In genomic region chr3:126598329-126598676, GRCm38 (mm10) we compare ENCODE assay signal across 8 mouse cellular contexts. TPM values are rescaled to one million over a fixed set of nuclear protein-coding genes. Genes with fewer than 3 reads are reported as not detected.
DNase-seq lines count a peak whose midpoint lies in the region; ATAC-seq lines count a peak whose summit lies in the region.

No protein-coding gene starts in this region.

- H3K27me3 ChIP-seq in lung, embryonic 15.5 days: no peaks in the 10 kb centered on the region
- H3K27me3 ChIP-seq in embryonic facial prominence, embryonic 11.5 days (ENCODE audit: control insufficient read depth, insufficient read depth, low read length): no peaks in the 10 kb centered on the region
- H3K27me3 ChIP-seq in intestine, embryonic 14.5 days (replicated peaks; ENCODE audit: control insufficient read depth, insufficient read depth, low read length): no peaks in the 10 kb centered on the region
- no peaks in the 10 kb centered on the region; the same call in 1 of the 2 replicates for H3K27me3 ChIP-seq in neural tube, embryonic 13.5 days

- ATAC-seq in lung, embryonic 15.5 days (ENCODE audit: borderline replicate concordance, extremely low read depth, low FRiP score, low TSS enrichment): no peak
- ATAC-seq in embryonic facial prominence, embryonic 11.5 days (replicated peaks; ENCODE audit: insufficient number of reproducible peaks, low FRiP score, low TSS enrichment, low read depth): no peak
- ATAC-seq in intestine, embryonic 14.5 days (replicated peaks; ENCODE audit: low FRiP score, low TSS enrichment, low read depth): no peak
- ATAC-seq in neural tube, embryonic 13.5 days (ENCODE audit: low read depth): no peak
- no peak for ATAC-seq in cerebellum, adult (ENCODE audit: insufficient number of reproducible peaks, low FRiP score, low TSS enrichment)

- peak overlapping the region; percentile 98; the same call in 1 of the 2 replicates for H3K27ac ChIP-seq in lung, embryonic 15.5 days
- H3K27ac ChIP-seq in embryonic facial prominence, embryonic 11.5 days (replicated peaks; ENCODE audit: low read depth, low read length): no peak overlapping the region
- no peak overlapping the region for H3K27ac ChIP-seq in intestine, embryonic 14.5 days (ENCODE audit: low read depth)
- peak overlapping the region; percentile 98 for H3K27ac ChIP-seq in neural tube, embryonic 13.5 days (replicated peaks)

- H3K36me3 ChIP-seq in lung, embryonic 15.5 days: peaks cover 5% of the 10 kb centered on the region; the same call in 1 of the 2 replicates
- H3K36me3 ChIP-seq in embryonic facial prominence, embryonic 11.5 days (replicated peaks; ENCODE audit: control insufficient read depth, insufficient read depth, low read depth, low read length): no peaks in the 10 kb centered on the region
- 0 out of 2 replicates have a peak, but pooled peaks cover 6% of the 10 kb centered on the region for H3K36me3 ChIP-seq in intestine, embryonic 14.5 days (ENCODE audit: control insufficient read depth, insufficient read depth, low read length)
- H3K36me3 ChIP-seq in neural tube, embryonic 13.5 days: 0 out of 2 replicates have a peak, but pooled peaks cover 4% of the 10 kb centered on the region

- H3K9me3 ChIP-seq in lung, embryonic 15.5 days: no peaks in the 10 kb centered on the region
- no peaks in the 10 kb centered on the region for H3K9me3 ChIP-seq in embryonic facial prominence, embryonic 11.5 days (replicated peaks; ENCODE audit: control insufficient read depth, low read length)
- no peaks in the 10 kb centered on the region for H3K9me3 ChIP-seq in intestine, embryonic 14.5 days (ENCODE audit: control insufficient read depth, low read length)
- no peaks in the 10 kb centered on the region for H3K9me3 ChIP-seq in neural tube, embryonic 13.5 days

- peak overlapping the region; percentile 80 for H3K9ac ChIP-seq in lung, embryonic 15.5 days
- peak overlapping the region; percentile 26; the same call in 1 of the 2 replicates for H3K9ac ChIP-seq in embryonic facial prominence, embryonic 11.5 days (replicated peaks; ENCODE audit: low read length)
- H3K9ac ChIP-seq in intestine, embryonic 14.5 days (ENCODE audit: low read length): peak overlapping the region; percentile 78
- peak overlapping the region; percentile 93 for H3K9ac ChIP-seq in neural tube, embryonic 13.5 days

- peak overlapping the region; percentile 81 for H3K4me3 ChIP-seq in lung, embryonic 15.5 days
- H3K4me3 ChIP-seq in embryonic facial prominence, embryonic 11.5 days (ENCODE audit: low read depth, low read length): peak overlapping the region; percentile 77
- peak overlapping the region; percentile 80 for H3K4me3 ChIP-seq in intestine, embryonic 14.5 days (ENCODE audit: low read depth, low read length)
- peak overlapping the region; percentile 88 for H3K4me3 ChIP-seq in neural tube, embryonic 13.5 days

- WGBS in lung, embryonic 15.5 days: 5% methylated on average over 5 of the region's 5 CpGs
- 2% methylated on average over 5 of the region's 5 CpGs for WGBS in embryonic facial prominence, embryonic 11.5 days
- 5% methylated on average over 5 of the region's 5 CpGs for WGBS in intestine, embryonic 14.5 days
- 2% methylated on average over 5 of the region's 5 CpGs for WGBS in neural tube, embryonic 13.5 days

- peaks cover 17% of the 10 kb centered on the region for H3K4me1 ChIP-seq in lung, embryonic 15.5 days
- no peaks in the 10 kb centered on the region for H3K4me1 ChIP-seq in embryonic facial prominence, embryonic 11.5 days (ENCODE audit: control insufficient read depth, insufficient read depth, low read length)
- no peaks in the 10 kb centered on the region for H3K4me1 ChIP-seq in intestine, embryonic 14.5 days (replicated peaks; ENCODE audit: control insufficient read depth, insufficient read depth, low read length)
- peaks cover 27% of the 10 kb centered on the region for H3K4me1 ChIP-seq in neural tube, embryonic 13.5 days (replicated peaks)

- no peak for DNase-seq in lung, adult 18-20 months
- no peak for DNase-seq in embryonic facial prominence, embryonic 11.5 days (ENCODE audit: low spot score)
- no peak for DNase-seq in intestine, embryonic 14.5 days (ENCODE audit: low spot score)
- DNase-seq in right cerebral cortex, postnatal 4 days: no peak
- no peak for DNase-seq in right cerebral cortex, postnatal 25 days

- peak overlapping the region; percentile 89 for H3K4me2 ChIP-seq in lung, embryonic 15.5 days
- H3K4me2 ChIP-seq in embryonic facial prominence, embryonic 11.5 days (ENCODE audit: low read depth, low read length): peak overlapping the region; percentile 93
- peak overlapping the region; percentile 84 for H3K4me2 ChIP-seq in intestine, embryonic 14.5 days (ENCODE audit: low read length)
- peak overlapping the region; percentile 68 for H3K4me2 ChIP-seq in neural tube, embryonic 13.5 days

RNA-seq across cellular contexts. Expression of gene Camk2d, which starts 2.2 kb away (rescaled TPM):
- polyA plus RNA-seq in lung, embryonic 15.5 days (2015; fragmentation: Nextera tagmentation; extraction: Ambion mirVana): 35.1 and 39.0 TPM in 2 replicates
- polyA plus RNA-seq in embryonic facial prominence, embryonic 11.5 days (2014; fragmentation: Nextera tagmentation; extraction: Ambion mirVana): 15.6 and 16.5 TPM in 2 replicates
- 45.8 and 47.0 TPM in 2 replicates for polyA plus RNA-seq in intestine, embryonic 14.5 days (2014; fragmentation: Nextera tagmentation; extraction: Ambion mirVana)
- 60.4 and 66.7 TPM in 2 replicates for polyA plus RNA-seq in neural tube, embryonic 13.5 days (2015; fragmentation: Nextera tagmentation; extraction: Ambion mirVana)

Comparison
In these comparisons a context has a peak if more than half of its experiments do, and no peak if none do; other contexts are left out.
1. H3K27ac ChIP-seq: peak in lung, embryonic 15.5 days (single experiment) and neural tube, embryonic 13.5 days (single experiment); none in embryonic facial prominence, embryonic 11.5 days (single experiment) and intestine, embryonic 14.5 days (single experiment).
2. H3K9ac ChIP-seq: peak in every context shown above with its lines; median percentile 93 in neural tube, embryonic 13.5 days; 80 in lung, embryonic 15.5 days; 78 in intestine, embryonic 14.5 days; 26 in embryonic facial prominence, embryonic 11.5 days.
3. Peak in every context shown above with its lines, with median percentiles within 50 percentile points of each other: H3K4me2 ChIP-seq and H3K4me3 ChIP-seq.